Mouse (Mus musculus): ENCODE measurements around the gene 1700007K13Rik.

The 1700007K13Rik gene

GRCm38 (mm10) chr2:28470591-28470990 lies 4.5 kb upstream of the 1700007K13Rik start:
- DNase-seq (ENCODE audit: inconsistent age in 2 of 2, low spot score in 1 of 2) = no peak

- DNase-seq (ENCODE audit: inconsistent age in 2 of 2, low spot score in 1 of 2) = no peak
These were observed 3.3 kb upstream of the 1700007K13Rik start for GRCm38 (mm10) chr2:28469461-28469860.

GRCm38 (mm10) chr2:28468486-28469225 lies 2.5 kb upstream of the 1700007K13Rik start:
- peak in 1 of 2 experiments; percentile 30 for DNase-seq (ENCODE audit: inconsistent age in 2 of 2, low spot score in 1 of 2)

GRCm38 (mm10) chr2:28467860-28468485 lies 1.8 kb upstream of the 1700007K13Rik start, which contains the start of gene Mrps2:
Mrps2 (plus strand) TSS chr2:28468066.
- DNase-seq (ENCODE audit: inconsistent age in 2 of 2, low spot score in 1 of 2) = peak; percentile 88 to 95

- no peak for DNase-seq (ENCODE audit: inconsistent age in 2 of 2, low spot score in 1 of 2)
These were observed 1.2 kb downstream of the 1700007K13Rik start for GRCm38 (mm10) chr2:28464919-28465318.

- DNase-seq (ENCODE audit: inconsistent age in 2 of 2, low spot score in 1 of 2) = peak; percentile 47 to 80
These were observed 2.2 kb downstream of the 1700007K13Rik start for GRCm38 (mm10) chr2:28463919-28464318.

- DNase-seq (ENCODE audit: inconsistent age in 2 of 2, low spot score in 1 of 2) = no peak
These were observed 9.5 kb downstream of the 1700007K13Rik start for GRCm38 (mm10) chr2:28456616-28457015.

- DNase-seq (ENCODE audit: inconsistent age in 2 of 2, low spot score in 1 of 2) = no peak
These were observed 12.6 kb downstream of the 1700007K13Rik start for GRCm38 (mm10) chr2:28453539-28453938.

GRCm38 (mm10) chr2:28451663-28452062 lies 14.5 kb downstream of the 1700007K13Rik start:
- DNase-seq (ENCODE audit: inconsistent age in 2 of 2, low spot score in 1 of 2) = no peak

GRCm38 (mm10) chr2:28447315-28447670 lies 18.8 kb downstream of the 1700007K13Rik start:
- no peak for DNase-seq (ENCODE audit: inconsistent age in 2 of 2, low spot score in 1 of 2)

GRCm38 (mm10) chr2:28446515-28447314 lies 19.4 kb downstream of the 1700007K13Rik start, which contains the start of gene Ppp1r26:
Ppp1r26 (plus strand) TSS chr2:28446800.
- DNase-seq (ENCODE audit: inconsistent age in 2 of 2, low spot score in 1 of 2) = peak; percentile 67 to 78

- DNase-seq (ENCODE audit: inconsistent age in 2 of 2, low spot score in 1 of 2) = no peak
These were observed 20.0 kb downstream of the 1700007K13Rik start for GRCm38 (mm10) chr2:28446181-28446514.

GRCm38 (mm10) chr2:28445082-28445481 lies 21.1 kb downstream of the 1700007K13Rik start:
- DNase-seq (ENCODE audit: inconsistent age in 2 of 2, low spot score in 1 of 2) = no peak

GRCm38 (mm10) chr2:28440842-28441241 lies 25.3 kb downstream of the 1700007K13Rik start:
- DNase-seq (ENCODE audit: inconsistent age in 2 of 2, low spot score in 1 of 2) = no peak

- DNase-seq (ENCODE audit: inconsistent age in 2 of 2, low spot score in 1 of 2) = no peak
These were observed 30.7 kb downstream of the 1700007K13Rik start for GRCm38 (mm10) chr2:28435401-28435800.

GRCm38 (mm10) chr2:28433512-28433911 lies 32.6 kb downstream of the 1700007K13Rik start:
- DNase-seq (ENCODE audit: inconsistent age in 2 of 2, low spot score in 1 of 2) = no peak

GRCm38 (mm10) chr2:28432811-28433210 lies 33.3 kb downstream of the 1700007K13Rik start:
- DNase-seq (ENCODE audit: inconsistent age in 2 of 2, low spot score in 1 of 2) = peak; percentile 91 to 93

GRCm38 (mm10) chr2:28430846-28431245 lies 35.3 kb downstream of the 1700007K13Rik start:
- no peak for DNase-seq (ENCODE audit: inconsistent age in 2 of 2, low spot score in 1 of 2)

GRCm38 (mm10) chr2:28427226-28427625 lies 38.9 kb downstream of the 1700007K13Rik start:
- no peak for DNase-seq (ENCODE audit: inconsistent age in 2 of 2, low spot score in 1 of 2)

- DNase-seq (ENCODE audit: inconsistent age in 2 of 2, low spot score in 1 of 2) = peak; percentile 59 to 84
These were observed 43.0 kb downstream of the 1700007K13Rik start for GRCm38 (mm10) chr2:28423167-28423566.

GRCm38 (mm10) chr2:28419898-28420297 lies 46.2 kb downstream of the 1700007K13Rik start:
- DNase-seq (ENCODE audit: inconsistent age in 2 of 2, low spot score in 1 of 2) = peak; percentile 82 to 96

GRCm38 (mm10) chr2:28418034-28418433 lies 48.1 kb downstream of the 1700007K13Rik start:
- DNase-seq (ENCODE audit: inconsistent age in 2 of 2, low spot score in 1 of 2) = peak; percentile 86 to 96

All from adrenal gland, adult (tissue).